Mouse (Mus musculus): ENCODE data around the gene March8. TPM values are rescaled to one million over a fixed set of nuclear protein-coding genes. Genes with fewer than 3 reads are reported as not detected.
A peak's percentile ranks its signal among the peaks of the same experiment; 100 is the strongest.

The March8 gene
- total and polyA plus RNA-seq, 3 experiments, result 22.7 to 24.9 TPM; not detected in 1

GRCm38 (mm10) chr6:116415126-116415676 is 77.4 kb downstream of the March8 start:
- H3K4me3 ChIP-seq (ENCODE audit: control insufficient read depth in 1 of 2, insufficient read depth in 1 of 2, low read depth in 2 of 2, low read length in 2 of 2), result no peak overlapping the region
- TF ChIP-seq ETS1 (IDR thresholded peaks at IDR 0.05; ENCODE audit: low read depth, low read length) (no peak), CHD1 (IDR thresholded peaks at IDR 0.05; ENCODE audit: low read depth, low read length) (no peak), POLR2AphosphoS2 (IDR thresholded peaks at IDR 0.05; ENCODE audit: low read length) (no peak), SMC3 (IDR thresholded peaks at IDR 0.05; ENCODE audit: low read depth, low read length) (0 out of 2 replicates have a peak, but pooled peaks have one; percentile 1)
- peaks cover 0 to 2% of the 10 kb centered on the region in 2 experiments; a peak in 1 of 4 replicates for H3K36me3 ChIP-seq (ENCODE audit: control insufficient read depth in 1 of 2, insufficient read depth in 2 of 2, low read length in 2 of 2)
- no peaks in the 10 kb centered on the region for H3K9me3 ChIP-seq (replicated peaks; ENCODE audit: insufficient read depth, low read length)
- H3K9ac ChIP-seq (ENCODE audit: control insufficient read depth, low read depth, low read length, poor library complexity, severe bottlenecking), result no peak overlapping the region
- no peak overlapping the region for H3K27ac ChIP-seq (ENCODE audit: control insufficient read depth, low read depth, low read length)
- DNase-seq (ENCODE audit: low read depth, low spot score), result no peak
- peaks cover 0 to 20% of the 10 kb centered on the region in 2 experiments; a peak in 2 of 4 replicates for H3K4me1 ChIP-seq (ENCODE audit: control insufficient read depth in 1 of 2, insufficient read depth in 2 of 2, low read length in 2 of 2)
- no peaks in the 10 kb centered on the region for H3K79me2 ChIP-seq (ENCODE audit: control insufficient read depth, insufficient read depth, low read length, poor library complexity)
- H3K27me3 ChIP-seq (ENCODE audit: control insufficient read depth in 1 of 2, insufficient read depth in 2 of 2, low read length in 2 of 2), result no peaks in the 10 kb centered on the region

GRCm38 (mm10) chr6:116416000-116416552 is 78.3 kb downstream of the March8 start:
- Histone ChIP-seq H3K4me3 (ENCODE audit: control insufficient read depth in 1 of 2, insufficient read depth in 1 of 2, low read depth in 2 of 2, low read length in 2 of 2) (peak overlapping the region in 1 of 2 experiments; percentile 21; a peak in 1 of 4 replicates), H3K27me3 (ENCODE audit: control insufficient read depth in 1 of 2, insufficient read depth in 2 of 2, low read length in 2 of 2) (no peaks in the 10 kb centered on the region), H3K9ac (ENCODE audit: control insufficient read depth, low read depth, low read length, poor library complexity, severe bottlenecking) (peak overlapping the region; percentile 34), H3K36me3 (ENCODE audit: control insufficient read depth in 1 of 2, insufficient read depth in 2 of 2, low read length in 2 of 2) (peaks cover 0 to 2% of the 10 kb centered on the region in 2 experiments; a peak in 1 of 4 replicates), H3K79me2 (ENCODE audit: control insufficient read depth, insufficient read depth, low read length, poor library complexity) (no peaks in the 10 kb centered on the region), H3K27ac (ENCODE audit: control insufficient read depth, low read depth, low read length) (peak overlapping the region; percentile 65), H3K4me1 (ENCODE audit: control insufficient read depth in 1 of 2, insufficient read depth in 2 of 2, low read length in 2 of 2) (peaks cover 0 to 20% of the 10 kb centered on the region in 2 experiments; a peak in 2 of 4 replicates), H3K9me3 (replicated peaks; ENCODE audit: insufficient read depth, low read length) (no peaks in the 10 kb centered on the region)
- DNase-seq (ENCODE audit: low read depth, low spot score), result peak; percentile 73
- TF ChIP-seq POLR2AphosphoS2 (IDR thresholded peaks at IDR 0.05; ENCODE audit: low read length) (no peak), ZC3H11A (IDR thresholded peaks at IDR 0.05; ENCODE audit: low read depth, low read length) (no peak), USF1 (IDR thresholded peaks at IDR 0.05; ENCODE audit: low read depth, low read length) (peak; percentile 86), CHD1 (IDR thresholded peaks at IDR 0.05; ENCODE audit: low read depth, low read length) (no peak), ZMIZ1 (IDR thresholded peaks at IDR 0.05; ENCODE audit: low read depth, low read length) (no peak), NRF1 (IDR thresholded peaks at IDR 0.05; ENCODE audit: insufficient read depth, low read depth, low read length, poor library complexity, severe bottlenecking) (no peak), MXI1 (IDR thresholded peaks at IDR 0.05; ENCODE audit: low read depth, low read length) (no peak), NELFE (IDR thresholded peaks at IDR 0.05; ENCODE audit: low read depth, low read length) (no peak), EP300 (IDR thresholded peaks at IDR 0.05; ENCODE audit: low read depth in 1 of 2, low read length in 2 of 2) (peak in 1 of 2 experiments; percentile 45; a peak in 1 of 4 replicates), JUND (IDR thresholded peaks at IDR 0.05; ENCODE audit: low read depth, low read length) (no peak), KAT2A (conservative IDR thresholded peaks at IDR 0.05; ENCODE audit: low read depth, low read length) (no peak), ZNF384 (IDR thresholded peaks at IDR 0.05; ENCODE audit: low read depth, low read length) (peak; percentile 44; the same call in 1 of the 2 replicates), GABPA (IDR thresholded peaks at IDR 0.05; ENCODE audit: low read depth, low read length) (no peak), MYB (IDR thresholded peaks at IDR 0.05; ENCODE audit: low read depth, low read length) (no peak), UBTF (IDR thresholded peaks at IDR 0.05; ENCODE audit: borderline replicate concordance, insufficient read depth, low read depth, low read length) (no peak), TCF12 (IDR thresholded peaks at IDR 0.05; ENCODE audit: low read depth, low read length) (peak; percentile 29; the same call in 1 of the 2 replicates), USF2 (IDR thresholded peaks at IDR 0.05; ENCODE audit: borderline replicate concordance in 1 of 2, insufficient read depth in 1 of 2, low read depth in 1 of 2, low read length in 2 of 2) (0 out of 4 replicates have a peak, but pooled peaks of 1 of the 2 experiments have one; percentile 25), POLR2AphosphoS5 (IDR thresholded peaks at IDR 0.05; ENCODE audit: borderline replicate concordance, low read depth, low read length) (no peak), MEF2A (IDR thresholded peaks at IDR 0.05; ENCODE audit: extremely low read depth, insufficient replicate concordance, low read depth, low read length, poor library complexity, severe bottlenecking) (no peak), MAZ (IDR thresholded peaks at IDR 0.05; ENCODE audit: low read depth, low read length) (no peak), TAL1 (IDR thresholded peaks at IDR 0.05; ENCODE audit: low read length) (no peak), SMC3 (IDR thresholded peaks at IDR 0.05; ENCODE audit: low read depth, low read length) (no peak), RAD21 (IDR thresholded peaks at IDR 0.05; ENCODE audit: low read depth, low read length) (no peak), POLR2A (IDR thresholded peaks at IDR 0.05; ENCODE audit: control insufficient read depth in 1 of 2, insufficient read depth in 1 of 2, low read depth in 1 of 2, low read length in 2 of 2, poor library complexity in 1 of 2) (peak in 1 of 2 experiments; percentile 36; a peak in 1 of 4 replicates), HCFC1 (IDR thresholded peaks at IDR 0.05; ENCODE audit: low read depth, low read length) (no peak), GATA1 (IDR thresholded peaks at IDR 0.05; ENCODE audit: low read depth, low read length) (peak; percentile 69), CTCF (IDR thresholded peaks at IDR 0.05 in 2 of 3, conservative IDR thresholded peaks at IDR 0.05 in 1 of 3; ENCODE audit: control insufficient read depth in 1 of 3, insufficient read depth in 1 of 3, low read depth in 2 of 3, low read length in 3 of 3, poor library complexity in 1 of 3, severe bottlenecking in 1 of 3) (no peak), ETS1 (IDR thresholded peaks at IDR 0.05; ENCODE audit: low read depth, low read length) (peak; percentile 6; the same call in 1 of the 2 replicates)

All from MEL (cell line).